Mouse (Mus musculus) spleen, adult 2 months (tissue): ENCODE measurements at regions not wholly inside any gene's neighbourhood (a gene's known extent, or its start where the extent isn't known, plus 50 kb on each side); places are given as distances from the start of the nearest gene placed in this dataset.

ENCODE experiments used
- CTCF ChIP-seq: fragments of 200-500 bp; IDR thresholded peaks from 2 replicates; pipeline ENCODE4 v1.5.1; 2011; ENCODE audit warnings: mild to moderate bottlenecking, inconsistent platforms; ENCODE audit not compliant: insufficient read depth, insufficient read length, insufficient replicate concordance; ENCODE audit errors: extremely low read depth
- POLR2A ChIP-seq: fragments of 200-500 bp; IDR thresholded peaks from 2 replicates; pipeline ENCODE4 v1.6.1; 2011; ENCODE audit warnings: low read depth, low read length, inconsistent platforms

DNA sequence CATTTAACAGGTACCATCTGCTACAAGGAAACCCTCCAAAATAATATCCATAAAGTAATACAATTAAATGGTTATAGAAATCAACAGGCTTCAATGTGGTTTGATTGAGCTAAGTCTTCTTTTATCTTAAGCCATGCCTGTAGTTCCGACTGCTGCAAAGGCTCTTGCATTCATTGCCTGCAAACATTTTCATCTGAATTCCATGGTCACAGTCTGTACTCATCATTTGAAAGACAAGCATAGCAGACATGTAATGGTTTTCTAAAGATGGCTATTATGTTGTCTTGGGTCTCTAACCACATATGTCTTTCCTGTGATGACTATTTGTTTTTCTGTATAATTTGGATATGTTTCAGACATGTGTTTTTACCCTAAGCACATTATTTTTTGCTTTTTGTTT lies 677.9 kb downstream of the Hace1 start:
- TF ChIP-seq POLR2A (no peak), CTCF (no peak)
